Mouse (Mus musculus) thymus, adult 18-20 months (tissue): ENCODE measurements around the gene St6galnac3.
A peak's percentile ranks its signal among the peaks of the same experiment; 100 is the strongest.

Experiments
- DNase-seq, 2 experiments: peaks; one replicate each; pipeline ENCODE4 v3.0.0; 2022; ENCODE audit warnings: mixed read lengths in 2 of 2

St6galnac3 gene

GRCm38 (mm10) chr3:153267397-153267796 is 457.6 kb downstream of the St6galnac3 start:
- DNase-seq: no peak

GRCm38 (mm10) chr3:153261985-153262384 is 463.0 kb downstream of the St6galnac3 start:
- DNase-seq: no peak

- DNase-seq: no peak
These were observed 464.6 kb downstream of the St6galnac3 start for GRCm38 (mm10) chr3:153260225-153260933.

GRCm38 (mm10) chr3:153255910-153256309 is 469.1 kb downstream of the St6galnac3 start:
- DNase-seq: no peak

- no peak for DNase-seq
These were observed 473.3 kb downstream of the St6galnac3 start for GRCm38 (mm10) chr3:153251653-153252052.

GRCm38 (mm10) chr3:153250598-153251257 is 474.2 kb downstream of the St6galnac3 start:
- DNase-seq: peak; percentile 68 to 76

GRCm38 (mm10) chr3:153248866-153249265 is 476.1 kb downstream of the St6galnac3 start:
- DNase-seq: no peak

GRCm38 (mm10) chr3:153248029-153248428 is 476.9 kb downstream of the St6galnac3 start:
- no peak for DNase-seq

GRCm38 (mm10) chr3:153242524-153242923 is 482.4 kb downstream of the St6galnac3 start:
- no peak for DNase-seq

- DNase-seq: no peak
These were observed 483.8 kb downstream of the St6galnac3 start for GRCm38 (mm10) chr3:153241134-153241533.

- DNase-seq: no peak
These were observed 484.6 kb downstream of the St6galnac3 start for GRCm38 (mm10) chr3:153240366-153240765.

GRCm38 (mm10) chr3:153238381-153238780 is 486.6 kb downstream of the St6galnac3 start:
- no peak for DNase-seq

GRCm38 (mm10) chr3:153236262-153236661 is 488.7 kb downstream of the St6galnac3 start:
- no peak for DNase-seq

GRCm38 (mm10) chr3:153222611-153223402 is 502.2 kb downstream of the St6galnac3 start:
- no peak for DNase-seq

GRCm38 (mm10) chr3:153219391-153219790 is 505.6 kb downstream of the St6galnac3 start:
- no peak for DNase-seq

- DNase-seq: no peak
These were observed 516.8 kb downstream of the St6galnac3 start for GRCm38 (mm10) chr3:153208186-153208585.

- DNase-seq: no peak
These were observed 520.9 kb downstream of the St6galnac3 start for GRCm38 (mm10) chr3:153204046-153204445.

- DNase-seq: no peak
These were observed 523.1 kb downstream of the St6galnac3 start for GRCm38 (mm10) chr3:153201835-153202234.

GRCm38 (mm10) chr3:153200801-153201200 is 524.2 kb downstream of the St6galnac3 start:
- no peak for DNase-seq

GRCm38 (mm10) chr3:153200076-153200475 is 524.9 kb downstream of the St6galnac3 start:
- no peak for DNase-seq

- no peak for DNase-seq
These were observed 525.7 kb downstream of the St6galnac3 start for GRCm38 (mm10) chr3:153199251-153199650.

GRCm38 (mm10) chr3:153198514-153198913 is 526.5 kb downstream of the St6galnac3 start:
- no peak for DNase-seq

GRCm38 (mm10) chr3:153193025-153193424 is 531.9 kb downstream of the St6galnac3 start:
- no peak for DNase-seq
